In the genomic region with DNA sequence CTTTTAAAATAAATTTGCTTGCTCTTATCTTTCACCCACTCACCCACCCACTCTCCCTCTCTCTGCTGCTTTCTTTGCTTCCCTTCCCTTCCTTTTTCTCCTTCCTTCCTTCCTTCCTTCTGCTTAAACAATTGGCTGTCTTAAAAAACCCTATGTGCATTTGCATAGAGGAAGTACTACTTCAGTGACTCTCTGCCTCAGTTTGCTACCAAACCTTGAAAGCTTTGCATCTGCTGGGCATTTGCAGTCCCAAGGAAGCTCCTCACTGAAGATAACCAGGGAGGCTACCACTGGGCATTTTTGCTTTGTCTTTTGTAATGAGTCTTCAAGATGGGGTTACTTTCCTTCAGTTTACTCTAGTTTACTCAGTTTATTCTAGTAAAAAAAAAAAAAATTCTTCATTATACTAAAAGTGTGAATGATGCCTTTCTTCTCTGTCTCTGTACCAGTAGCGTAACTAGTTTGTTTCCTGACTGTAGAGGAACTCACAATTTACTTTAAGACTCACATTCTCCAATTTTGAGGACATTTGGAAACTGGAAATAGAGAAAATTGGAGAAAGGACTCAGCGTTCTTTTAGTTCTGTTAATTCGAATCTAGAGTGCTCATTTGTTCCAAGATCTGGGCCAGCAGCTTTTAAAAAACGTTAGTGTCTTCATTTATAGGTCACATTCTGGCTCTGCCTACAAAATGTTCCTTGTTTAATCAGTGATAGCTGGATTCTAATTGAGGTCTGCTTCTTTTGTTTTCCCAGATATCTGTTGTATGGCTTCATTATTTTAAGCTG, we compare ENCODE assay signal across 37 mouse cellular contexts. TPM values are rescaled to one million over a fixed set of nuclear protein-coding genes. Genes with fewer than 3 reads are reported as not detected.
DNase-seq lines count a peak whose midpoint lies in the region; TF ChIP-seq lines count a peak whose summit lies in the region.
"Had no signal": no experiment of that assay in that cellular context is flagged by ENCODE, and none has a peak within 500 bp of the region (broad histone marks: within the 10 kb centered on the region; RNA-seq: fewer than 3 reads in every experiment).

No protein-coding gene starts in this region.

- intact Hi-C loops in gastrocnemius, adult 2 months (cut with DNase I) = no loop called here
- intact Hi-C loops in gastrocnemius, postnatal 36 days (cut with DNase I) = no loop called here

- no peaks in the 10 kb centered on the region for H3K27me3 ChIP-seq in MEL (ENCODE audit: control insufficient read depth in 1 of 2, insufficient read depth in 2 of 2, low read length in 2 of 2)
- H3K27me3 ChIP-seq in hindbrain, embryonic 10.5 days (ENCODE audit: insufficient read depth, poor library complexity, severe bottlenecking) = no peaks in the 10 kb centered on the region
- H3K27me3 ChIP-seq: heart, embryonic 12.5 days; kidney, embryonic 15.5 days; limb, embryonic 15.5 days; liver, embryonic 13.5 days had no signal

- H3K4me1 ChIP-seq in MEL (ENCODE audit: control insufficient read depth in 1 of 2, insufficient read depth in 2 of 2, low read length in 2 of 2) = peaks cover 10 to 12% of the 10 kb centered on the region in 2 experiments; a peak in 3 of 4 replicates
- peaks cover 5% of the 10 kb centered on the region for H3K4me1 ChIP-seq in olfactory bulb, adult 2 months (ENCODE audit: control insufficient read depth, insufficient read depth, low read length)
- H3K4me1 ChIP-seq in hindbrain, embryonic 10.5 days (replicated peaks) = peaks cover 9% of the 10 kb centered on the region
- H3K4me1 ChIP-seq in lung, adult 2 months (ENCODE audit: control insufficient read depth, insufficient read depth, low read length) = peaks cover 6% of the 10 kb centered on the region
- H3K4me1 ChIP-seq: kidney, embryonic 15.5 days had no signal

- no peak overlapping the region for H3K4me3 ChIP-seq in gastrocnemius, adult 2 months
- H3K4me3 ChIP-seq in MEL (ENCODE audit: control insufficient read depth in 1 of 2, insufficient read depth in 1 of 2, low read depth in 2 of 2, low read length in 2 of 2) = no peak overlapping the region; a peak in 1 of 4 replicates
- no peak overlapping the region for H3K4me3 ChIP-seq in olfactory bulb, adult 2 months (ENCODE audit: insufficient read depth, low read depth, low read length)
- H3K4me3 ChIP-seq in hindbrain, embryonic 10.5 days = no peak overlapping the region
- no peak overlapping the region for H3K4me3 ChIP-seq in lung, adult 2 months (replicated peaks; ENCODE audit: extremely low read depth, low read depth, low read length)
- H3K4me3 ChIP-seq: heart, embryonic 12.5 days; kidney, embryonic 15.5 days; limb, embryonic 10.5 days; limb, embryonic 15.5 days; liver, embryonic 13.5 days had no signal

- 0 out of 4 replicates have a peak, but pooled peaks of 1 of the 2 experiments have one; percentile 26 for TF ChIP-seq EP300 in MEL (IDR thresholded peaks at IDR 0.05; ENCODE audit: low read depth in 1 of 2, low read length in 2 of 2)

- peaks cover 22% of the 10 kb centered on the region for H3K79me2 ChIP-seq in MEL (ENCODE audit: control insufficient read depth, insufficient read depth, low read length, poor library complexity)

- H3K27ac ChIP-seq in gastrocnemius, adult 2 months = peak overlapping the region; percentile 63
- H3K27ac ChIP-seq in MEL (ENCODE audit: control insufficient read depth, low read depth, low read length) = peak overlapping the region; percentile 10
- peak overlapping the region; percentile 69; the same call in 1 of the 2 replicates for H3K27ac ChIP-seq in olfactory bulb, adult 2 months (ENCODE audit: insufficient read depth, low read depth, low read length)
- no peak overlapping the region for H3K27ac ChIP-seq in hindbrain, embryonic 10.5 days
- H3K27ac ChIP-seq: hindbrain, embryonic 14.5 days; kidney, embryonic 15.5 days; limb, embryonic 10.5 days; limb, embryonic 15.5 days; liver, embryonic 13.5 days; macrophage had no signal

- DNase-seq in gastrocnemius, adult 2 months = no peak
- no peak for DNase-seq in gastrocnemius, postnatal 36 days
- peak; percentile 47 for DNase-seq in A20 (ENCODE audit: low read depth, low spot score)
- peak; percentile 63 for DNase-seq in MEL (ENCODE audit: low read depth, low spot score)
- DNase-seq in hindbrain, embryonic 10.5 days (ENCODE audit: low spot score) = no peak
- no peak for DNase-seq in lung, adult 2 months
- DNase-seq: adrenal gland, postnatal 10 days; cerebellum, adult 18-20 months; cerebellum, postnatal 10 days; gastrocnemius, postnatal 10 days; heart, adult 11 months; heart, postnatal 4 days; kidney, postnatal 25 days; liver, embryonic 13.5 days; lung, adult 18-20 months; lung, postnatal 10 days; right cerebral cortex, adult 18-20 months; right cerebral cortex, postnatal 4 days; thymus, postnatal 4 days had no signal

- TF ChIP-seq CTCF in gastrocnemius, adult 2 months (IDR thresholded peaks at IDR 0.05) = no peak
- no peak for TF ChIP-seq CTCF in MEL (IDR thresholded peaks at IDR 0.05 in 2 of 3, conservative IDR thresholded peaks at IDR 0.05 in 1 of 3; ENCODE audit: control insufficient read depth in 1 of 3, insufficient read depth in 1 of 3, low read depth in 2 of 3, low read length in 3 of 3, poor library complexity in 1 of 3, severe bottlenecking in 1 of 3)
- no peak for TF ChIP-seq CTCF in olfactory bulb, adult 2 months (IDR thresholded peaks at IDR 0.05; ENCODE audit: insufficient read depth, low read depth, low read length)
- no peak for TF ChIP-seq CTCF in lung, adult 2 months (IDR thresholded peaks at IDR 0.05; ENCODE audit: insufficient read depth, low read length)

- H3K36me3 ChIP-seq in MEL (ENCODE audit: control insufficient read depth in 1 of 2, insufficient read depth in 2 of 2, low read length in 2 of 2) = peaks cover 0 to 28% of the 10 kb centered on the region in 2 experiments; a peak in 3 of 4 replicates
- peaks cover 20% of the 10 kb centered on the region for H3K36me3 ChIP-seq in hindbrain, embryonic 10.5 days
- H3K36me3 ChIP-seq: limb, embryonic 10.5 days; liver, embryonic 13.5 days had no signal

- no peak for TF ChIP-seq POLR2A in MEL (IDR thresholded peaks at IDR 0.05; ENCODE audit: control insufficient read depth in 1 of 2, insufficient read depth in 1 of 2, low read depth in 1 of 2, low read length in 2 of 2, poor library complexity in 1 of 2)
- TF ChIP-seq POLR2A in olfactory bulb, adult 2 months (IDR thresholded peaks at IDR 0.05; ENCODE audit: insufficient read depth, low read depth, low read length) = no peak
- no peak for TF ChIP-seq POLR2A in lung, adult 2 months (IDR thresholded peaks at IDR 0.05; ENCODE audit: borderline replicate concordance, extremely low read depth, low read depth, low read length)

- TF ChIP-seq RAD21 in MEL (IDR thresholded peaks at IDR 0.05; ENCODE audit: low read depth, low read length) = no peak

- WGBS in olfactory bulb, adult 2 months = 58% methylated on average over 4 of the region's 4 CpGs
- WGBS in hindbrain, embryonic 10.5 days = 93% methylated on average over 4 of the region's 4 CpGs
- 72% methylated on average over 4 of the region's 4 CpGs for WGBS in lung, adult 2 months

- no peaks in the 10 kb centered on the region for H3K9me3 ChIP-seq in MEL (replicated peaks; ENCODE audit: insufficient read depth, low read length)
- H3K9me3 ChIP-seq in hindbrain, embryonic 10.5 days = no peaks in the 10 kb centered on the region
- H3K9me3 ChIP-seq: kidney, embryonic 15.5 days; limb, embryonic 10.5 days; limb, embryonic 15.5 days; liver, embryonic 13.5 days had no signal

- H3K9ac ChIP-seq in MEL (ENCODE audit: control insufficient read depth, low read depth, low read length, poor library complexity, severe bottlenecking) = no peak overlapping the region
- H3K9ac ChIP-seq: heart, embryonic 12.5 days; hindbrain, embryonic 14.5 days; kidney, embryonic 15.5 days; limb, embryonic 15.5 days; liver, embryonic 13.5 days had no signal

TF ChIP-seq in MEL, 35 proteins besides CTCF, POLR2A, EP300 and RAD21:
- 0 out of 2 replicates have a peak, but pooled peaks have one; percentile 11 for TF ChIP-seq TBP (IDR thresholded peaks at IDR 0.05; ENCODE audit: low read depth, low read length)
- TF ChIP-seq GATA1 (IDR thresholded peaks at IDR 0.05; ENCODE audit: low read depth, low read length) = 0 out of 2 replicates have a peak, but pooled peaks have one; percentile 33
- no peak for TF ChIP-seq MYC (IDR thresholded peaks at IDR 0.05; ENCODE audit: low read depth, low read length)

RNA-seq across cellular contexts. Expression of gene Ccdc50, which starts 6.8 kb away (rescaled TPM):
- 10 to 100 TPM; 78.4 to 82.4 TPM for total RNA-seq in gastrocnemius, adult 2 months (2021)
- total RNA-seq in gastrocnemius, postnatal 36 days (2021) = 10 to 100 TPM; 61.8 to 70.7 TPM
- 15.1 and 22.2 TPM in 2 replicates for total RNA-seq in MEL (2012; rRNA removed)
- polyA plus RNA-seq in MEL (2012; ENCODE audit: insufficient read depth in 1 of 2, insufficient read length in 2 of 2, low read depth in 1 of 2, low replicate concordance in 2 of 2, missing spikeins in 1 of 2) = 10 to 100 TPM; 20.4 to 30.6 TPM
- 64.5 TPM in 1 of 2 replicates, not detected in the other for polyA plus RNA-seq in olfactory bulb, adult 2 months (2012; ENCODE audit: insufficient read depth, insufficient read length, low replicate concordance, missing spikeins)
- polyA plus RNA-seq in hindbrain, embryonic 10.5 days (2016; fragmentation: Nextera tagmentation; extraction: Ambion mirVana) = 50.4 and 56.7 TPM in 2 replicates
- 15.6 and 16.4 TPM in 2 replicates for polyA plus RNA-seq in lung, adult 2 months (2012; rRNA removed)

RNA-seq across cellular contexts. Expression of gene Uts2b, which starts 25.4 kb away (rescaled TPM):
- total RNA-seq in gastrocnemius, adult 2 months (2021) = not detected
- total RNA-seq in gastrocnemius, postnatal 36 days (2021) = not detected
- total RNA-seq in MEL (2012; rRNA removed) = not detected in 2 replicates
- not detected for polyA plus RNA-seq in MEL (2012; ENCODE audit: insufficient read depth in 1 of 2, insufficient read length in 2 of 2, low read depth in 1 of 2, low replicate concordance in 2 of 2, missing spikeins in 1 of 2)
- polyA plus RNA-seq in olfactory bulb, adult 2 months (2012; ENCODE audit: insufficient read depth, insufficient read length, low replicate concordance, missing spikeins) = not detected in 2 replicates
- 1.8 TPM in 1 of 2 replicates, not detected in the other for polyA plus RNA-seq in hindbrain, embryonic 10.5 days (2016; fragmentation: Nextera tagmentation; extraction: Ambion mirVana)
- polyA plus RNA-seq in lung, adult 2 months (2012; rRNA removed) = not detected in 2 replicates
- total RNA-seq: adrenal gland, postnatal 10 days; gastrocnemius, postnatal 10 days; layer of hippocampus, adult 18-20 months; layer of hippocampus, postnatal 25 days; left cerebral cortex, postnatal 10 days; megakaryocyte-erythroid progenitor cell, adult 5-6 weeks; monocyte, adult 5-6 weeks had no signal
- polyA plus RNA-seq: embryonic facial prominence, embryonic 11.5 days; forebrain, embryonic 14.5 days; frontal cortex, adult 2 months; kidney, embryonic 15.5 days; liver, embryonic 13.5 days; macrophage; stomach, embryonic 14.5 days; testis, adult 2 months; thymus, postnatal 0 days had no signal

Comparison
In these comparisons a context has a peak if more than half of its experiments do, and no peak if none do; other contexts are left out.
1. DNase-seq: peak in A20 (single experiment) and MEL (single experiment); none in gastrocnemius, adult 2 months (single experiment), gastrocnemius, postnatal 36 days (0 of 2), hindbrain, embryonic 10.5 days (single experiment) and lung, adult 2 months (single experiment).